Mouse (Mus musculus): ENCODE data around the gene Vmn2r13. TPM values are rescaled to one million over a fixed set of nuclear protein-coding genes. Genes with fewer than 3 reads are reported as not detected.

Gene Vmn2r13
- not detected in 2 replicates for polyA plus RNA-seq (2012; rRNA removed; ENCODE audit: low replicate concordance)

DNA sequence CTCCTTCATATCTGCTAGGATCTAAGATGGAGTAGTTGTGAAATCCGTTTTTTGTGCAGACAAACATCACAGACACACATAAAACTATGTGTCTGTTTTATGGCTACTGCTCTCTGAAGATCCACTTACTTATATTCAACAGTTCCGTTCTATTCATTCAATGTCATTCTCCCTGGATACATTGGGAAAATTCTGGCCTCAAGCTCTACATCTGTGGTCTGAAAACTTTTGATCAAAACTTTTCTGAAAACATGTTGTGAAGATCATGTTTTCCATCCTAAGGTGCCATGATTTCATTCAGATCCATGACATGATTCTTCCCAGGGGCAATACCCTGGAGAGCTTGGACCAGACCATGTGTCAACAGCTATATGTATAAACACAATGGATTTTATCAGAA lies at the start of gene Vmn2r13:
Vmn2r13 (minus strand) TSS at position 101 of the 400 bp plus-strand sequence.

DNA sequence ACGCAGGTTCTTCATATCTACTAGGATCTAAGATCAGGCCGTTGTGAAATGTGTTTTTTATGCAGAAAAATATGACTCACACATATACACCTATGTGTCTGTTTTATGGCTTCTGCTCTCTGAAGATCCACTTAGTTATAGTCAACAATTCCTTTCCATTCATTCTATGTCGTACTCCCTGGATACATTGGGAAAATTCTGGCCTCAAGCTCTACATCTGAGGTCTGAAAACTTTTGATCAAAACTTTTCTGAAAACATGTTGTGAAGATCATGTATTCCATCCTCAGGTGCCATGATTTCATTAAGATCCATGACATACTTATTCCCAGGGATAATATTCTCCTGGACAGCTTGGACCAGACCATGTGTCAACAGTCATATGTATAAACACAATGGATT lies 32.6 kb upstream of the Vmn2r13 start, which contains the start of gene Vmn2r14:
Vmn2r14 (minus strand) TSS at position 101 of the 400 bp plus-strand sequence.

Other genes with a start within 250 kb of the Vmn2r13 start
- not detected in 2 replicates for gene Vmn2r10, start 185.7 kb downstream of the Vmn2r13 start, polyA plus RNA-seq (2012; rRNA removed; ENCODE audit: low replicate concordance)
- gene Vmn2r11, start 132.6 kb downstream of the Vmn2r13 start, polyA plus RNA-seq (2012; rRNA removed; ENCODE audit: low replicate concordance) = not detected in 2 replicates
- not detected in 2 replicates for gene Vmn2r12, start 94.2 kb downstream of the Vmn2r13 start, polyA plus RNA-seq (2012; rRNA removed; ENCODE audit: low replicate concordance)
- gene Vmn2r14, start 32.5 kb upstream of the Vmn2r13 start, polyA plus RNA-seq (2012; rRNA removed; ENCODE audit: low replicate concordance) = not detected in 2 replicates
- not detected in 2 replicates for gene Vmn2r15, start 105.4 kb upstream of the Vmn2r13 start, polyA plus RNA-seq (2012; rRNA removed; ENCODE audit: low replicate concordance)
- gene Vmn2r16, start 138.0 kb upstream of the Vmn2r13 start, polyA plus RNA-seq (2012; rRNA removed; ENCODE audit: low replicate concordance) = not detected in 2 replicates
- gene Vmn2r17, start 227.5 kb upstream of the Vmn2r13 start, polyA plus RNA-seq (2012; rRNA removed; ENCODE audit: low replicate concordance) = not detected in 2 replicates

Measured in duodenum, adult 2 months (tissue).